Mouse (Mus musculus): ENCODE results near the gene Prok1.

DNA sequence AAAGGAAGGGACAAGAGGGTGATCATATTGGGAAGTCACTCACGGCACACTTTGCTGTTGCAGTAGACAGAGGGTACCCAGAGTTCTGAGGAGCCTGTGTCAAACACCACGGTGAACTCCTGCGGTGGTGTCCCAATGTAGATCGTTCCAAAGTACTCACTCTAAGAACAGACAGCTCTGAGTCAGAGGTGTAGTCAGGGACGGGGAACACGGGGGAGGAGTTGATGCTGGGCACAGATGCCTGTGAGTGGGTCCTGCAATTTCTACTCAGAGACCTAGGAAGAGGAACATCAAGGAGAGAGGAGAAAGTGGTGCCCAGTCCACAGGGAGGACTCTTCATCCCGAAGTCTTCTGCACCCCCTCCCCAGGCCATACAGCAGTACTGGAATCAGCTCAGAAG lies 20.9 kb downstream of the Prok1 start:
- TF ChIP-seq ELF1 (IDR thresholded peaks at IDR 0.05; ENCODE audit: low read depth, low read length) (no peak), POLR2A (IDR thresholded peaks at IDR 0.05; ENCODE audit: low read depth, low read length) (no peak), CTCF (conservative IDR thresholded peaks at IDR 0.05 in 1 of 2, IDR thresholded peaks at IDR 0.05 in 1 of 2; ENCODE audit: low read depth in 2 of 2, low read length in 2 of 2) (no peak), SMC3 (IDR thresholded peaks at IDR 0.05; ENCODE audit: low read depth, low read length) (no peak), MAFK (IDR thresholded peaks at IDR 0.05; ENCODE audit: insufficient replicate concordance, low read length) (no peak)

Measured in CH12.LX (cell line).